Mouse (Mus musculus) ovary, postnatal 36 days (tissue): ENCODE results near the gene Kif5c.

Source experiments
- DNase-seq: peaks from one replicate; pipeline ENCODE4 v3.0.0; 2022; ENCODE audit warnings: low spot score, mixed read lengths

Kif5c gene

GRCm38 (mm10) chr2:49720343-49720742 is 101.2 kb downstream of the Kif5c start:
- no peak for DNase-seq

GRCm38 (mm10) chr2:49722331-49722730 is 103.2 kb downstream of the Kif5c start:
- DNase-seq, result no peak

GRCm38 (mm10) chr2:49722983-49723382 is 103.9 kb downstream of the Kif5c start:
- no peak for DNase-seq

- no peak for DNase-seq
Measured at GRCm38 (mm10) chr2:49726672-49727071, 107.6 kb downstream of the Kif5c start.

- peak; percentile 54 for DNase-seq
Measured at GRCm38 (mm10) chr2:49727199-49727598, 108.1 kb downstream of the Kif5c start.

- DNase-seq, result no peak
Measured at GRCm38 (mm10) chr2:49727686-49728085, 108.6 kb downstream of the Kif5c start.

GRCm38 (mm10) chr2:49728896-49729610 is 110.0 kb downstream of the Kif5c start:
- DNase-seq, result no peak

GRCm38 (mm10) chr2:49729611-49729969 is 110.5 kb downstream of the Kif5c start:
- DNase-seq, result no peak

GRCm38 (mm10) chr2:49730183-49730582 is 111.1 kb downstream of the Kif5c start:
- no peak for DNase-seq

GRCm38 (mm10) chr2:49732745-49733655 is 113.9 kb downstream of the Kif5c start:
- DNase-seq, result no peak

- DNase-seq, result no peak
Measured at GRCm38 (mm10) chr2:49733656-49734008, 114.5 kb downstream of the Kif5c start.

- no peak for DNase-seq
Measured at GRCm38 (mm10) chr2:49734013-49734780, 115.1 kb downstream of the Kif5c start.

GRCm38 (mm10) chr2:49735386-49735785 is 116.3 kb downstream of the Kif5c start:
- DNase-seq, result no peak

GRCm38 (mm10) chr2:49739046-49739445 is 119.9 kb downstream of the Kif5c start:
- DNase-seq, result peak; percentile 38

- DNase-seq, result no peak
Measured at GRCm38 (mm10) chr2:49741026-49741425, 121.9 kb downstream of the Kif5c start.

GRCm38 (mm10) chr2:49741895-49742734 is 123.0 kb downstream of the Kif5c start:
- DNase-seq, result no peak

- no peak for DNase-seq
Measured at GRCm38 (mm10) chr2:49742919-49743318, 123.8 kb downstream of the Kif5c start.

- DNase-seq, result no peak
Measured at GRCm38 (mm10) chr2:49743775-49744174, 124.7 kb downstream of the Kif5c start.

GRCm38 (mm10) chr2:49744251-49745093 is 125.4 kb downstream of the Kif5c start:
- DNase-seq, result no peak

- DNase-seq, result no peak
Measured at GRCm38 (mm10) chr2:49745094-49745781, 126.1 kb downstream of the Kif5c start.
